Mouse (Mus musculus): ENCODE data around the gene Nudt7. TPM values are rescaled to one million over a fixed set of nuclear protein-coding genes. Genes with fewer than 3 reads are reported as not detected.

The Nudt7 gene
- polyA plus RNA-seq, 1 experiment from 2014 or later: 7.0 TPM

GRCm38 (mm10) chr8:114136750-114137149 lies 3.4 kb downstream of the Nudt7 start:
- Histone ChIP-seq H3K27ac (ENCODE audit: low read depth, low read length) (no peak overlapping the region), H3K9ac (ENCODE audit: low read depth, low read length) (no peak overlapping the region), H3K9me3 (ENCODE audit: control insufficient read depth, low read length) (no peaks in the 10 kb centered on the region), H3K27me3 (replicated peaks; ENCODE audit: control insufficient read depth, insufficient read depth, low read length) (no peaks in the 10 kb centered on the region), H3K4me2 (ENCODE audit: low read length) (no peak overlapping the region), H3K4me3 (ENCODE audit: low read length) (no peak overlapping the region), H3K36me3 (ENCODE audit: control insufficient read depth, insufficient read depth, low read length) (no peaks in the 10 kb centered on the region), H3K4me1 (ENCODE audit: control insufficient read depth, insufficient read depth, low read depth, low read length) (no peaks in the 10 kb centered on the region)
- no peak for ATAC-seq
- 96% methylated on average over 1 of the region's 1 CpGs for WGBS

GRCm38 (mm10) chr8:114137181-114137580 lies 3.8 kb downstream of the Nudt7 start:
- Histone ChIP-seq H3K4me2 (ENCODE audit: low read length) (no peak overlapping the region), H3K27me3 (replicated peaks; ENCODE audit: control insufficient read depth, insufficient read depth, low read length) (no peaks in the 10 kb centered on the region), H3K36me3 (ENCODE audit: control insufficient read depth, insufficient read depth, low read length) (no peaks in the 10 kb centered on the region), H3K9ac (ENCODE audit: low read depth, low read length) (no peak overlapping the region), H3K27ac (ENCODE audit: low read depth, low read length) (no peak overlapping the region), H3K4me3 (ENCODE audit: low read length) (no peak overlapping the region), H3K9me3 (ENCODE audit: control insufficient read depth, low read length) (no peaks in the 10 kb centered on the region), H3K4me1 (ENCODE audit: control insufficient read depth, insufficient read depth, low read depth, low read length) (no peaks in the 10 kb centered on the region)
- ATAC-seq: no peak
- WGBS: 89% methylated on average over 5 of the region's 5 CpGs

DNA sequence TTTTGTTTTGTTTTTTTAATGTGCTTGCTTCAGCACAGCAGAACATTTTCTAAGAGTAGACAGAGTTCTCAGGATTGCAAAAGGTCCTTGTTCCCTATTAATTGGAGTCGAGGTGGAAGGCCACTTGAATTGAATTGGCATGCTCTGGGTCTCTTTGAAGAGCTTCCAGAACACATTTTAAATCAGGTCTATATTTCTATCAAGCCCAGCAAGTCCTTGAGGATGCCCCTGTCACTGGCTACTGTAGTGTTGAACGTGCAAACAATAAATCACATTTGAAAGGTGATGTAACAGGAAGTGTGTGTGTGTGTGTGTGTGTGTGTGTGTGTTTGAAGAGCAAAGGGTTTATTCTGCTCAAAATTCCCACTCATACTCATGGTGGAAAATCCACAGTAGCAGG lies 7.1 kb downstream of the Nudt7 start:
- Histone ChIP-seq H3K9me3 (ENCODE audit: control insufficient read depth, low read length) (no peaks in the 10 kb centered on the region), H3K4me1 (ENCODE audit: control insufficient read depth, insufficient read depth, low read depth, low read length) (no peaks in the 10 kb centered on the region), H3K27ac (ENCODE audit: low read depth, low read length) (no peak overlapping the region), H3K4me2 (ENCODE audit: low read length) (no peak overlapping the region), H3K4me3 (ENCODE audit: low read length) (no peak overlapping the region), H3K27me3 (replicated peaks; ENCODE audit: control insufficient read depth, insufficient read depth, low read length) (no peaks in the 10 kb centered on the region), H3K36me3 (ENCODE audit: control insufficient read depth, insufficient read depth, low read length) (no peaks in the 10 kb centered on the region), H3K9ac (ENCODE audit: low read depth, low read length) (no peak overlapping the region)
- WGBS: 82% methylated on average over 2 of the region's 2 CpGs
- ATAC-seq: no peak

DNA sequence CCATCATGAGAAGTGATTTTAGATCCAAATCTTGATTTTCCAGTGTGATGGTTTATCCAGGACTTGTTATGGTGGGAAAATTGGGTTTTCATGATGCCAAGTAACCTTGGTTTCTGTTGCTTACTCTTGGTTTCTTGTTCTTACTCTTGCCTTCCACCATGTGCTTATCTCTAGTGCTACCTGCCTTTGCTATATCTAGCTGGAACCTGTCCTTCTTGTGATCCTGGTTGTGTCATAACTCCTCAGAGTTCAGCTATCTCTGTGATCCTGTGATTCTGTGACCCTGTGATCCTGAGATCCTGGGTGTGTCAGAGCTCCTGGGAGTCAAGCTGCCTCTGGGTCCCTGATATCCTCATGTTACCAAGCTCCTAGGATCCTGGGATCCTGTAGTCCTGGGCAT lies 8.8 kb downstream of the Nudt7 start:
- Histone ChIP-seq H3K27ac (ENCODE audit: low read depth, low read length) (no peak overlapping the region), H3K36me3 (ENCODE audit: control insufficient read depth, insufficient read depth, low read length) (no peaks in the 10 kb centered on the region), H3K27me3 (replicated peaks; ENCODE audit: control insufficient read depth, insufficient read depth, low read length) (no peaks in the 10 kb centered on the region), H3K4me1 (ENCODE audit: control insufficient read depth, insufficient read depth, low read depth, low read length) (no peaks in the 10 kb centered on the region), H3K4me3 (ENCODE audit: low read length) (no peak overlapping the region), H3K9ac (ENCODE audit: low read depth, low read length) (no peak overlapping the region), H3K4me2 (ENCODE audit: low read length) (no peak overlapping the region), H3K9me3 (ENCODE audit: control insufficient read depth, low read length) (no peaks in the 10 kb centered on the region)
- ATAC-seq: no peak

- peaks cover 4% of the 10 kb centered on the region; the same call in 1 of the 2 replicates for H3K36me3 ChIP-seq (ENCODE audit: control insufficient read depth, insufficient read depth, low read length)
- no peak overlapping the region for H3K4me2 ChIP-seq (ENCODE audit: low read length)
- H3K9me3 ChIP-seq (ENCODE audit: control insufficient read depth, low read length): 0 out of 2 replicates have a peak, but pooled peaks cover 2% of the 10 kb centered on the region
- 82% methylated on average over 4 of the region's 4 CpGs for WGBS
- ATAC-seq: no peak
- no peaks in the 10 kb centered on the region for H3K27me3 ChIP-seq (replicated peaks; ENCODE audit: control insufficient read depth, insufficient read depth, low read length)
- H3K4me3 ChIP-seq (ENCODE audit: low read length): no peak overlapping the region
- no peak overlapping the region for H3K27ac ChIP-seq (ENCODE audit: low read depth, low read length)
- H3K9ac ChIP-seq (ENCODE audit: low read depth, low read length): no peak overlapping the region
- no peaks in the 10 kb centered on the region for H3K4me1 ChIP-seq (ENCODE audit: control insufficient read depth, insufficient read depth, low read depth, low read length)
Observed at GRCm38 (mm10) chr8:114143645-114144290, 10.4 kb downstream of the Nudt7 start.

- Histone ChIP-seq H3K4me2 (ENCODE audit: low read length) (no peak overlapping the region), H3K9me3 (ENCODE audit: control insufficient read depth, low read length) (no peaks in the 10 kb centered on the region), H3K4me3 (ENCODE audit: low read length) (no peak overlapping the region), H3K27me3 (replicated peaks; ENCODE audit: control insufficient read depth, insufficient read depth, low read length) (no peaks in the 10 kb centered on the region), H3K36me3 (ENCODE audit: control insufficient read depth, insufficient read depth, low read length) (no peaks in the 10 kb centered on the region), H3K9ac (ENCODE audit: low read depth, low read length) (no peak overlapping the region), H3K27ac (ENCODE audit: low read depth, low read length) (0 out of 2 replicates have a peak overlapping the region, but pooled peaks have one; percentile 12), H3K4me1 (ENCODE audit: control insufficient read depth, insufficient read depth, low read depth, low read length) (no peaks in the 10 kb centered on the region)
- no peak for ATAC-seq
- 67% methylated on average over 6 of the region's 6 CpGs for WGBS
Observed at GRCm38 (mm10) chr8:114153311-114154045, 20.1 kb downstream of the Nudt7 start.

DNA sequence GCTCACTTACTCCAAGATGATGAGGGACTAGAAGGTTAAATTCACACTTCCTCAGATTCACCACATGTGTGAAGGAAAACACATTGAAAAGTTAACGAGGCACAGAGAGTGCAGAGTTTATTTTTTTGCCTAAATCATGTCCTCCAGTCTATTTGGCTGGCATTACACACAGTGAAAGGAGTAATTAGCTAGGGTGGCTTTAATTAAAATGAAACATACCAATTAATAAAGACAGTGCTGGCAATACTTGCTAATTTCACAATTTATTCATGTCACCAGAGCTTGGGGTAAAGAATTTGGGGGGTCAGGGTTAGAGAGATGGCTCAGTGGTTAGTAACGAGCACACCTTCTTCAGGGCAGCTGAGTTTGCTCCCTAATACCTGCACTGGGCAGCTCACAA lies 25.2 kb downstream of the Nudt7 start:
- Histone ChIP-seq H3K9me3 (ENCODE audit: control insufficient read depth, low read length) (no peaks in the 10 kb centered on the region), H3K4me2 (ENCODE audit: low read length) (no peak overlapping the region), H3K4me1 (ENCODE audit: control insufficient read depth, insufficient read depth, low read depth, low read length) (no peaks in the 10 kb centered on the region), H3K27me3 (replicated peaks; ENCODE audit: control insufficient read depth, insufficient read depth, low read length) (no peaks in the 10 kb centered on the region), H3K9ac (ENCODE audit: low read depth, low read length) (no peak overlapping the region), H3K4me3 (ENCODE audit: low read length) (no peak overlapping the region), H3K27ac (ENCODE audit: low read depth, low read length) (no peak overlapping the region), H3K36me3 (ENCODE audit: control insufficient read depth, insufficient read depth, low read length) (no peaks in the 10 kb centered on the region)
- ATAC-seq: no peak
- WGBS: 52% methylated on average over 2 of the region's 2 CpGs

- Histone ChIP-seq H3K4me2 (ENCODE audit: low read length) (no peak overlapping the region), H3K4me1 (ENCODE audit: control insufficient read depth, insufficient read depth, low read depth, low read length) (no peaks in the 10 kb centered on the region), H3K27me3 (replicated peaks; ENCODE audit: control insufficient read depth, insufficient read depth, low read length) (no peaks in the 10 kb centered on the region), H3K4me3 (ENCODE audit: low read length) (no peak overlapping the region), H3K9me3 (ENCODE audit: control insufficient read depth, low read length) (no peaks in the 10 kb centered on the region), H3K27ac (ENCODE audit: low read depth, low read length) (no peak overlapping the region), H3K36me3 (ENCODE audit: control insufficient read depth, insufficient read depth, low read length) (no peaks in the 10 kb centered on the region), H3K9ac (ENCODE audit: low read depth, low read length) (no peak overlapping the region)
- WGBS: 90% methylated on average over 3 of the region's 3 CpGs
- no peak for ATAC-seq
Observed at GRCm38 (mm10) chr8:114159666-114160065, 26.3 kb downstream of the Nudt7 start.

DNA sequence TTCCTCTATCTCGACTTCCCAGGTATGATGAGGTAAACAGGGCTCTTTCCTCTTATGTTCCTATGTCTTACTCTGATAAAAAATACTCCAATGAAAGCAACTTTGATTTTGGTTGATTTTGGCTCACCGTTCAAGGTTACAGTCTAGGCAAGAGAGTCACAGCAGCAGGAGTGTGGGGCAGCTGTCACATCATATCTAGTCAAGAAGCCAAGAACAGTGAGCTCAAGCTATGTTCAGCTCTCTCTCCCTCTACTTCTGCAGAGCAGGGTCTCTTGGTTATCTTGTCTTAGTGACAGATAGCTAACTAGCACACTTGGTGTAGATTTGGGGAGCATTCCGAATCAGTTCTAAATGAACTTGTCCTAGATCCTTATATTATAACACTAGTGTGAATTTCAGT lies 30.5 kb downstream of the Nudt7 start:
- Histone ChIP-seq H3K4me1 (ENCODE audit: control insufficient read depth, insufficient read depth, low read depth, low read length) (no peaks in the 10 kb centered on the region), H3K9me3 (ENCODE audit: control insufficient read depth, low read length) (no peaks in the 10 kb centered on the region), H3K27ac (ENCODE audit: low read depth, low read length) (no peak overlapping the region), H3K4me2 (ENCODE audit: low read length) (no peak overlapping the region), H3K27me3 (replicated peaks; ENCODE audit: control insufficient read depth, insufficient read depth, low read length) (no peaks in the 10 kb centered on the region), H3K9ac (ENCODE audit: low read depth, low read length) (no peak overlapping the region), H3K36me3 (ENCODE audit: control insufficient read depth, insufficient read depth, low read length) (no peaks in the 10 kb centered on the region), H3K4me3 (ENCODE audit: low read length) (no peak overlapping the region)
- WGBS: 85% methylated on average over 3 of the region's 3 CpGs
- no peak for ATAC-seq
